ENCODE assay signal across 8 mouse cellular contexts in genomic region chr5:46347368-46348083, GRCm38 (mm10).
A peak's percentile ranks its signal among the peaks of the same experiment; 100 is the strongest.
DNase-seq lines count a peak whose midpoint lies in the region; ATAC-seq and TF ChIP-seq lines count a peak whose summit lies in the region.

No protein-coding gene starts in this region.

- POLR2A ChIA-PET in Patski (lab: Charles Lee) = no interaction called here

- CTCF ChIA-PET in Patski (lab: Charles Lee) = interaction anchor here (0.6 to 1.5 kb wide), 10 partner anchors 9 to 813 kb away, joined by 3 to 11 read pairs (median 4); no protein-coding TSS in a partner anchor

- H3K36me3 ChIP-seq in hindbrain, embryonic 14.5 days (replicated peaks; ENCODE audit: control insufficient read depth, insufficient read depth) = no peaks in the 10 kb centered on the region

- H3K27me3 ChIP-seq in Patski = peaks cover 17% of the 10 kb centered on the region
- no peaks in the 10 kb centered on the region for H3K27me3 ChIP-seq in hindbrain, embryonic 14.5 days (ENCODE audit: control insufficient read depth, insufficient read depth, low read length)

- H3K9ac ChIP-seq in hindbrain, embryonic 14.5 days = 0 out of 2 replicates have a peak overlapping the region, but pooled peaks have one; percentile 37

- H3K27ac ChIP-seq in hindbrain, embryonic 14.5 days = peak overlapping the region; percentile 80

- H3K4me3 ChIP-seq in hindbrain, embryonic 14.5 days (replicated peaks; ENCODE audit: low read length) = no peak overlapping the region

- DNase-seq in Patski (ENCODE audit: low read depth, low spot score) = no peak
- DNase-seq in cerebellum, adult 9-11 months = peak; percentile 28
- peak; percentile 63 to 83 for DNase-seq in frontal cortex, postnatal 14 days (ENCODE audit: low spot score in 2 of 2)
- peak; percentile 95 for DNase-seq in hindbrain, embryonic 14.5 days (ENCODE audit: low spot score)
- DNase-seq in layer of hippocampus, postnatal 14 days (ENCODE audit: low spot score in 2 of 2) = peak; percentile 84 to 87
- DNase-seq in lung, postnatal 4 days = peak; percentile 49 to 76
- DNase-seq in right cerebral cortex, adult 18-20 months = peak; percentile 75
- DNase-seq in urinary bladder, postnatal 14 days (ENCODE audit: low spot score) = peak; percentile 63

- H3K4me1 ChIP-seq in hindbrain, embryonic 14.5 days (replicated peaks; ENCODE audit: control insufficient read depth, insufficient read depth, low read length) = 0 out of 2 replicates have a peak, but pooled peaks cover 8% of the 10 kb centered on the region

- 18% methylated on average over 16 of the region's 16 CpGs for WGBS in hindbrain, embryonic 14.5 days

- ATAC-seq in Patski = peak; percentile 70
- ATAC-seq in hindbrain, embryonic 14.5 days (ENCODE audit: low FRiP score) = peak; percentile 83

- TF ChIP-seq CTCF in Patski (IDR thresholded peaks at IDR 0.05) = peak; percentile 94

- in situ Hi-C loops in Patski (cut with MboI; ENCODE audit: low pct_unique_long_range_greater_than_20kb) = loop anchor here (5.0 kb wide), 3 partner anchors 590 to 875 kb away; no protein-coding TSS in a partner anchor

- H3K9me3 ChIP-seq in hindbrain, embryonic 14.5 days (ENCODE audit: control insufficient read depth, low read length) = no peaks in the 10 kb centered on the region

- peak overlapping the region; percentile 33 for H3K4me2 ChIP-seq in hindbrain, embryonic 14.5 days (replicated peaks)
